Mouse (Mus musculus) lung, adult 2 months (tissue): ENCODE data around the gene Zfp541.

Source experiments
- CTCF ChIP-seq: fragments of 200-500 bp; IDR thresholded peaks from 2 replicates; pipeline ENCODE4 v1.5.1; 2011; ENCODE audit warnings: mild to moderate bottlenecking, low read length, control low read depth; ENCODE audit not compliant: insufficient read depth
- POLR2A ChIP-seq: fragments of 200-500 bp; IDR thresholded peaks from 2 replicates; pipeline ENCODE4 v1.6.1; 2011; ENCODE audit warnings: low read depth, mild to moderate bottlenecking, control low read depth, low read length, borderline replicate concordance; ENCODE audit errors: extremely low read depth

GRCm38 (mm10) chr7:16116418-16116817 is 54.8 kb downstream of the Zfp541 start:
- TF ChIP-seq CTCF = no peak
- no peak for TF ChIP-seq POLR2A
